Comparison of ENCODE assay signal across 8 mouse cellular contexts in the genomic region with DNA sequence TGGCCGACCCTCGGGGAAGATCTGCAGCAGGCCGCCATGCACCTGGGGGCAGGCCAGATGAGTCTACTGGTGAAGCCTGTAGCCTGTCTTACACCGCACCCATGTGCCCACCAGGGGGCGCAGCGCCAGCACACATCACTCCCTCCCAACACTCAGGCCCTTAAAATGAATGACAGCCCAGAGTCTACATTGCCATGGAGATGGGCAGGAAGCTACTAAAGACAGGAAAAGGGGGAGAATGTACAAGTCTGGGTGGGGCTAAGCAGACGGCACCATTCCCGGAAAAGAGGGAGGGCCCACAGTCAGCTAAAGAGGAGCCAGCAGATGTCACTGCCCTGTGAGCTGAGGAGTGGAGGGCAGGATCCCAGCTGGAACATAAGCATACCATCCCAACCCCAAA. TPM values are rescaled to one million over a fixed set of nuclear protein-coding genes. Genes with fewer than 3 reads are reported as not detected.
DNase-seq lines count a peak whose midpoint lies in the region; ATAC-seq and TF ChIP-seq lines count a peak whose summit lies in the region.

No protein-coding gene starts in this region.

- ATAC-seq in embryonic facial prominence, embryonic 14.5 days (ENCODE audit: low read depth), result peak; percentile 93
- peak; percentile 92 for ATAC-seq in kidney, embryonic 15.5 days (replicated peaks; ENCODE audit: low FRiP score)
- ATAC-seq in monocyte, adult 5-6 weeks (replicated peaks; ENCODE audit: insufficient number of reproducible peaks, low FRiP score, low TSS enrichment, poor library complexity, severe bottlenecking), result peak; percentile 62

- WGBS in bone marrow, adult 2 months, result 5% methylated on average over 8 of the region's 8 CpGs
- 12% methylated on average over 8 of the region's 8 CpGs for WGBS in embryonic facial prominence, embryonic 14.5 days
- 17% methylated on average over 8 of the region's 8 CpGs for WGBS in heart, embryonic 10.5 days
- WGBS in kidney, embryonic 15.5 days, result 17% methylated on average over 8 of the region's 8 CpGs

- no peak overlapping the region; the same call in 1 of the 2 replicates for H3K9ac ChIP-seq in embryonic facial prominence, embryonic 14.5 days (ENCODE audit: low read depth, low read length)
- no peak overlapping the region for H3K9ac ChIP-seq in kidney, embryonic 15.5 days

- no peak overlapping the region for H3K4me2 ChIP-seq in embryonic facial prominence, embryonic 14.5 days (ENCODE audit: low read depth, low read length)
- H3K4me2 ChIP-seq in kidney, embryonic 15.5 days, result no peak overlapping the region

- H3K9me3 ChIP-seq in embryonic facial prominence, embryonic 14.5 days (ENCODE audit: control insufficient read depth, low read length), result no peaks in the 10 kb centered on the region
- H3K9me3 ChIP-seq in heart, embryonic 10.5 days, result no peaks in the 10 kb centered on the region
- H3K9me3 ChIP-seq in kidney, embryonic 15.5 days (replicated peaks), result no peaks in the 10 kb centered on the region

- DNase-seq in A20 (ENCODE audit: low read depth, low spot score), result peak; percentile 80
- DNase-seq in embryonic facial prominence, embryonic 14.5 days (ENCODE audit: low spot score), result peak; percentile 92
- DNase-seq in heart, embryonic 10.5 days (ENCODE audit: low spot score), result peak; percentile 92
- DNase-seq in liver, result peak; percentile 85
- DNase-seq in spleen, postnatal 4 days (ENCODE audit: low spot score in 2 of 2), result peak; percentile 84 to 95

- H3K27me3 ChIP-seq in embryonic facial prominence, embryonic 14.5 days (replicated peaks; ENCODE audit: control insufficient read depth, insufficient read depth, low read length), result no peaks in the 10 kb centered on the region
- no peaks in the 10 kb centered on the region for H3K27me3 ChIP-seq in heart, embryonic 10.5 days (ENCODE audit: insufficient read depth, poor library complexity, severe bottlenecking)
- H3K27me3 ChIP-seq in kidney, embryonic 15.5 days, result no peaks in the 10 kb centered on the region

- no peak overlapping the region for H3K4me3 ChIP-seq in bone marrow, adult 2 months (replicated peaks; ENCODE audit: control insufficient read depth, low read depth, low read length)
- H3K4me3 ChIP-seq in embryonic facial prominence, embryonic 14.5 days (ENCODE audit: low read depth, low read length), result no peak overlapping the region
- no peak overlapping the region for H3K4me3 ChIP-seq in heart, embryonic 10.5 days
- no peak overlapping the region; the same call in 1 of the 2 replicates for H3K4me3 ChIP-seq in kidney, embryonic 15.5 days (replicated peaks)

- peaks cover 56% of the 10 kb centered on the region for H3K36me3 ChIP-seq in embryonic facial prominence, embryonic 14.5 days (ENCODE audit: control insufficient read depth, insufficient read depth, low read length)
- H3K36me3 ChIP-seq in heart, embryonic 10.5 days, result peaks cover 71% of the 10 kb centered on the region
- H3K36me3 ChIP-seq in kidney, embryonic 15.5 days, result peaks cover 61% of the 10 kb centered on the region

- TF ChIP-seq CTCF in bone marrow, adult 2 months (IDR thresholded peaks at IDR 0.05; ENCODE audit: control insufficient read depth, insufficient read depth, low read length), result peak; percentile 96

- H3K27ac ChIP-seq in bone marrow, adult 2 months (ENCODE audit: control insufficient read depth, insufficient read depth, low read depth, low read length, poor library complexity), result no peak overlapping the region
- H3K27ac ChIP-seq in embryonic facial prominence, embryonic 14.5 days (replicated peaks; ENCODE audit: low read depth, low read length), result no peak overlapping the region
- H3K27ac ChIP-seq in heart, embryonic 10.5 days, result no peak overlapping the region
- peak overlapping the region; percentile 63; the same call in 1 of the 2 replicates for H3K27ac ChIP-seq in kidney, embryonic 15.5 days

- peak; percentile 45; the same call in 1 of the 2 replicates for TF ChIP-seq POLR2A in bone marrow, adult 2 months (IDR thresholded peaks at IDR 0.05; ENCODE audit: borderline replicate concordance, control insufficient read depth, low read depth, low read length)

- H3K4me1 ChIP-seq in bone marrow, adult 2 months (ENCODE audit: control insufficient read depth, insufficient read depth, low read length), result no peaks in the 10 kb centered on the region; the same call in 1 of the 2 replicates
- H3K4me1 ChIP-seq in embryonic facial prominence, embryonic 14.5 days (ENCODE audit: control insufficient read depth, insufficient read depth, low read length), result peaks cover 22% of the 10 kb centered on the region
- peaks cover 40% of the 10 kb centered on the region for H3K4me1 ChIP-seq in heart, embryonic 10.5 days
- H3K4me1 ChIP-seq in kidney, embryonic 15.5 days, result peaks cover 50% of the 10 kb centered on the region

RNA-seq across cellular contexts. Expression of a gene that starts 6.4 kb away (rescaled TPM):
- polyA plus RNA-seq in bone marrow, adult 2 months (2011; ENCODE audit: insufficient read depth, insufficient read length, low replicate concordance, missing spikeins), result not detected in 2 replicates
- 0.26 and 1.0 TPM in 2 replicates for polyA plus RNA-seq in embryonic facial prominence, embryonic 14.5 days (2014; fragmentation: Nextera tagmentation; extraction: Ambion mirVana)
- 0.11 TPM in 1 of 2 replicates, not detected in the other for polyA plus RNA-seq in heart, embryonic 10.5 days (2016; fragmentation: Nextera tagmentation; extraction: Ambion mirVana)
- polyA plus RNA-seq in kidney, embryonic 15.5 days (2015; fragmentation: Nextera tagmentation; extraction: Ambion mirVana), result 0.10 TPM in 1 of 2 replicates, not detected in the other
- total RNA-seq in monocyte, adult 5-6 weeks (2017), result not detected in 3 replicates

RNA-seq across cellular contexts. Expression of a gene that starts 6.7 kb away (rescaled TPM):
- polyA plus RNA-seq in bone marrow, adult 2 months (2011; ENCODE audit: insufficient read depth, insufficient read length, low replicate concordance, missing spikeins), result 50.9 and 92.5 TPM in 2 replicates
- 41.1 and 47.1 TPM in 2 replicates for polyA plus RNA-seq in embryonic facial prominence, embryonic 14.5 days (2014; fragmentation: Nextera tagmentation; extraction: Ambion mirVana)
- 66.5 and 73.0 TPM in 2 replicates for polyA plus RNA-seq in heart, embryonic 10.5 days (2016; fragmentation: Nextera tagmentation; extraction: Ambion mirVana)
- polyA plus RNA-seq in kidney, embryonic 15.5 days (2015; fragmentation: Nextera tagmentation; extraction: Ambion mirVana), result 65.4 and 74.9 TPM in 2 replicates
- 51.9 to 73.8 TPM (median 54.0 TPM) in 3 replicates for total RNA-seq in monocyte, adult 5-6 weeks (2017)

RNA-seq across cellular contexts. Expression of a gene that starts 18.8 kb away (rescaled TPM):
- polyA plus RNA-seq in bone marrow, adult 2 months (2011; ENCODE audit: insufficient read depth, insufficient read length, low replicate concordance, missing spikeins), result 35.7 and 73.7 TPM in 2 replicates
- 58.2 and 59.2 TPM in 2 replicates for polyA plus RNA-seq in embryonic facial prominence, embryonic 14.5 days (2014; fragmentation: Nextera tagmentation; extraction: Ambion mirVana)
- 59.4 and 63.2 TPM in 2 replicates for polyA plus RNA-seq in heart, embryonic 10.5 days (2016; fragmentation: Nextera tagmentation; extraction: Ambion mirVana)
- 60.1 and 66.8 TPM in 2 replicates for polyA plus RNA-seq in kidney, embryonic 15.5 days (2015; fragmentation: Nextera tagmentation; extraction: Ambion mirVana)
- total RNA-seq in monocyte, adult 5-6 weeks (2017), result 19.0 to 40.2 TPM (median 40.1 TPM) in 3 replicates

RNA-seq across cellular contexts. Expression of a gene that starts 21.0 kb away (rescaled TPM):
- not detected in 2 replicates for polyA plus RNA-seq in bone marrow, adult 2 months (2011; ENCODE audit: insufficient read depth, insufficient read length, low replicate concordance, missing spikeins)
- 0.52 TPM in 1 of 2 replicates, not detected in the other for polyA plus RNA-seq in embryonic facial prominence, embryonic 14.5 days (2014; fragmentation: Nextera tagmentation; extraction: Ambion mirVana)
- not detected in 2 replicates for polyA plus RNA-seq in heart, embryonic 10.5 days (2016; fragmentation: Nextera tagmentation; extraction: Ambion mirVana)
- polyA plus RNA-seq in kidney, embryonic 15.5 days (2015; fragmentation: Nextera tagmentation; extraction: Ambion mirVana), result 1.3 TPM in 1 of 2 replicates, not detected in the other
- total RNA-seq in monocyte, adult 5-6 weeks (2017), result not detected in 3 replicates

RNA-seq across cellular contexts. Expression of a gene that starts 21.1 kb away (rescaled TPM):
- polyA plus RNA-seq in bone marrow, adult 2 months (2011; ENCODE audit: insufficient read depth, insufficient read length, low replicate concordance, missing spikeins), result not detected in 2 replicates
- polyA plus RNA-seq in embryonic facial prominence, embryonic 14.5 days (2014; fragmentation: Nextera tagmentation; extraction: Ambion mirVana), result 102 and 115 TPM in 2 replicates
- polyA plus RNA-seq in heart, embryonic 10.5 days (2016; fragmentation: Nextera tagmentation; extraction: Ambion mirVana), result 1.0 and 1.5 TPM in 2 replicates
- 18.3 and 20.3 TPM in 2 replicates for polyA plus RNA-seq in kidney, embryonic 15.5 days (2015; fragmentation: Nextera tagmentation; extraction: Ambion mirVana)
- 2.7 TPM in 1 of 3 replicates, not detected in the others for total RNA-seq in monocyte, adult 5-6 weeks (2017)
